ENCODE assay signal across 7 mouse cellular contexts in the genomic region with DNA sequence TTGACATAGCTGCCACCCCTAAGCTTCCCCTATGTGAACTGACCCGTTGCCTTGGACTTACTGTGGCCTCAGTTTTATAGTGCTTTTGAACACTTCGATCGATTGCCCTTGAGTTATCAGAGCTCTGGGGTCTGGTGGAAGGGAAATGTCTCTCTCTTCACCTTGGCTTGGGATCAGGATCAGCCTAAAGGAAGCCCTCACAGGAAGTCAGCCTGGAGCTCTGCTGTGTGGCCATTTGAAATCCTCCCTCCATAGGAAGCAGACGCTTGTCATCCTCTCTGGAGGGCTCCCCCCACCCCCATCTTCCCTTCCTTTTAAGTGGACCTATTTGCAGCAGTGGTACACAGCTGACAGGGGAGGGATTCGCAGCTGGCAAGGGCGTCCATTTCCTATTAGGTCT. TPM values are rescaled to one million over a fixed set of nuclear protein-coding genes. Genes with fewer than 3 reads are reported as not detected.
DNase-seq lines count a peak whose midpoint lies in the region; ATAC-seq and TF ChIP-seq lines count a peak whose summit lies in the region.

No protein-coding gene starts in this region.

- H3K36me3 ChIP-seq in hindbrain, postnatal 0 days (ENCODE audit: insufficient read depth, low read length): no peaks in the 10 kb centered on the region
- no peaks in the 10 kb centered on the region for H3K36me3 ChIP-seq in liver, embryonic 13.5 days
- no peaks in the 10 kb centered on the region for H3K36me3 ChIP-seq in stomach, postnatal 0 days (ENCODE audit: control insufficient read depth, insufficient read depth, low read length)

- no peaks in the 10 kb centered on the region for H3K4me1 ChIP-seq in hindbrain, postnatal 0 days (ENCODE audit: insufficient read depth, low read length)
- H3K4me1 ChIP-seq in liver, embryonic 13.5 days (replicated peaks): 0 out of 2 replicates have a peak, but pooled peaks cover 3% of the 10 kb centered on the region
- H3K4me1 ChIP-seq in stomach, postnatal 0 days (replicated peaks; ENCODE audit: control insufficient read depth, insufficient read depth): no peaks in the 10 kb centered on the region

- H3K9ac ChIP-seq in hindbrain, postnatal 0 days (replicated peaks; ENCODE audit: low read length): no peak overlapping the region
- no peak overlapping the region for H3K9ac ChIP-seq in liver, embryonic 13.5 days
- H3K9ac ChIP-seq in stomach, postnatal 0 days (ENCODE audit: low read length): peak overlapping the region; percentile 51; the same call in 1 of the 2 replicates

- 60% methylated on average over 6 of the region's 6 CpGs for WGBS in hindbrain, postnatal 0 days
- WGBS in liver, embryonic 13.5 days (ENCODE audit: insufficient replicate concordance): 13% methylated on average over 6 of the region's 6 CpGs
- WGBS in stomach, postnatal 0 days: 24% methylated on average over 6 of the region's 6 CpGs

- DNase-seq in brain, embryonic 14.5 days (ENCODE audit: low read depth): peak; percentile 31
- peak; percentile 19 for DNase-seq in gastrocnemius, postnatal 25 days
- DNase-seq in hindbrain, postnatal 0 days (ENCODE audit: low spot score): no peak
- DNase-seq in liver, embryonic 13.5 days: no peak
- no peak for DNase-seq in stomach, postnatal 0 days (ENCODE audit: low spot score)
- no peak for DNase-seq in spleen, postnatal 36 days (ENCODE audit: low spot score in 2 of 2)
- no peak for DNase-seq in B cell, adult 2 months

- H3K4me2 ChIP-seq in hindbrain, postnatal 0 days (ENCODE audit: low read depth, low read length): peak overlapping the region; percentile 96
- 0 out of 2 replicates have a peak overlapping the region, but pooled peaks have one; percentile 1 for H3K4me2 ChIP-seq in liver, embryonic 13.5 days
- peak overlapping the region; percentile 69 for H3K4me2 ChIP-seq in stomach, postnatal 0 days (replicated peaks; ENCODE audit: low read depth)

- TF ChIP-seq EP300 in stomach, postnatal 0 days (optimal IDR thresholded peaks at IDR 0.05): no peak

- H3K27me3 ChIP-seq in hindbrain, postnatal 0 days (ENCODE audit: insufficient read depth, low read length): no peaks in the 10 kb centered on the region
- peaks cover 33% of the 10 kb centered on the region for H3K27me3 ChIP-seq in liver, embryonic 13.5 days
- H3K27me3 ChIP-seq in stomach, postnatal 0 days (ENCODE audit: control insufficient read depth, insufficient read depth, low read length): no peaks in the 10 kb centered on the region

- no peak overlapping the region for H3K27ac ChIP-seq in hindbrain, postnatal 0 days
- no peak overlapping the region for H3K27ac ChIP-seq in liver, embryonic 13.5 days
- H3K27ac ChIP-seq in stomach, postnatal 0 days (replicated peaks): peak overlapping the region; percentile 75

- H3K4me3 ChIP-seq in hindbrain, postnatal 0 days (ENCODE audit: low read length): 0 out of 2 replicates have a peak overlapping the region, but pooled peaks have one; percentile 6
- no peak overlapping the region for H3K4me3 ChIP-seq in liver, embryonic 13.5 days (replicated peaks)
- peak overlapping the region; percentile 60 for H3K4me3 ChIP-seq in stomach, postnatal 0 days (ENCODE audit: low read depth, low read length)

- ATAC-seq in hindbrain, postnatal 0 days: no peak
- ATAC-seq in liver, embryonic 13.5 days (ENCODE audit: low read depth): peak; percentile 47; the same call in 1 of the 2 replicates
- no peak; the same call in 1 of the 2 replicates for ATAC-seq in stomach, postnatal 0 days (ENCODE audit: low FRiP score, low TSS enrichment)

- no peak for TF ChIP-seq POLR2A in brain, embryonic 14.5 days (IDR thresholded peaks at IDR 0.05; ENCODE audit: borderline replicate concordance, extremely low read depth, insufficient read depth, insufficient read length, poor library complexity, severe bottlenecking)

- H3K9me3 ChIP-seq in hindbrain, postnatal 0 days (ENCODE audit: low read length): no peaks in the 10 kb centered on the region
- H3K9me3 ChIP-seq in liver, embryonic 13.5 days (replicated peaks): no peaks in the 10 kb centered on the region
- no peaks in the 10 kb centered on the region for H3K9me3 ChIP-seq in stomach, postnatal 0 days (ENCODE audit: control insufficient read depth, low read length)

- TF ChIP-seq CTCF in brain, embryonic 14.5 days (IDR thresholded peaks at IDR 0.05; ENCODE audit: borderline replicate concordance, extremely low read depth, insufficient read depth, insufficient read length): no peak
- TF ChIP-seq CTCF in hindbrain, postnatal 0 days (IDR thresholded peaks at IDR 0.05; ENCODE audit: low read depth): no peak
- no peak for TF ChIP-seq CTCF in stomach, postnatal 0 days (IDR thresholded peaks at IDR 0.05; ENCODE audit: low read depth)

RNA-seq across cellular contexts. Expression of gene Rhoj, which starts 1.6 kb away (rescaled TPM):
- 14.1 and 24.2 TPM in 2 replicates for polyA plus RNA-seq in brain, embryonic 14.5 days (2012; rRNA removed)
- total RNA-seq in gastrocnemius, postnatal 25 days (2021): 10 to 100 TPM; 16.7 to 22.6 TPM
- total RNA-seq in hindbrain, postnatal 0 days (2014; rRNA removed): 27.2 and 37.6 TPM in 2 replicates
- polyA plus RNA-seq in hindbrain, postnatal 0 days (2015; fragmentation: Nextera tagmentation; extraction: Ambion mirVana): 16.5 and 18.9 TPM in 2 replicates
- polyA plus RNA-seq in liver, embryonic 13.5 days (2015; fragmentation: Nextera tagmentation; extraction: Ambion mirVana): 7.6 and 7.8 TPM in 2 replicates
- 41.2 and 43.0 TPM in 2 replicates for polyA plus RNA-seq in stomach, postnatal 0 days (2015; fragmentation: Nextera tagmentation; extraction: Ambion mirVana)

Comparison
In these comparisons a context has a peak if more than half of its experiments do, and no peak if none do; other contexts are left out.
1. DNase-seq: peak in brain, embryonic 14.5 days (single experiment) and gastrocnemius, postnatal 25 days (single experiment); none in hindbrain, postnatal 0 days (single experiment), liver, embryonic 13.5 days (single experiment), stomach, postnatal 0 days (single experiment), spleen, postnatal 36 days (0 of 2) and B cell, adult 2 months (0 of 2).
2. H3K4me2 ChIP-seq: peak in every context shown above with its lines; median percentile 96 in hindbrain, postnatal 0 days; 69 in stomach, postnatal 0 days; 1 in liver, embryonic 13.5 days.